Mouse (Mus musculus) kidney, postnatal 25 days (tissue): Measurements from ENCODE around the gene Fmn2.

ENCODE experiments used
- DNase-seq, 2 experiments: peaks; one replicate each; pipeline ENCODE4 v3.0.0; 2021; ENCODE audit warnings: mixed read lengths in 2 of 2

Gene Fmn2

DNA sequence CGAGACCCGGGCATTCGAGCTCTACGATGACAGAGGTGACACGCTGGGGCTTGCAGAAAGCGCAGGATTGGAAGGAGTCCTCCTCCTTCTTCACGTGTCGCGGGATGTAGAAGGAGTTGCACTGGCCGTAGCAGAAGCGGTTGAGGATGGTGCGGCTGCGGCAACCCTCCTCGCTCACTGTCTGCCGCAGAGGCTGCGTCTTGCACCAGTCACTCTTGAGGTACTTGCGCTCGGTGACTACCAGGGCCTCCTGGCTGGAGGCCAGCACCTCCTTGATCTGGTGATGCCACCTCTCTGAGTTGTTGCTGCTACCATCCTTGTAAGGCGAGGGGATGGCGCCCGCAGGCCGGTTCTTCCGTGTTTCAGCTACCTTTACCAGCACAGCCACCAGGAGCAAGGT lies 335.2 kb downstream of the Fmn2 start:
- DNase-seq: peak in 1 of 2 experiments; percentile 33

DNA sequence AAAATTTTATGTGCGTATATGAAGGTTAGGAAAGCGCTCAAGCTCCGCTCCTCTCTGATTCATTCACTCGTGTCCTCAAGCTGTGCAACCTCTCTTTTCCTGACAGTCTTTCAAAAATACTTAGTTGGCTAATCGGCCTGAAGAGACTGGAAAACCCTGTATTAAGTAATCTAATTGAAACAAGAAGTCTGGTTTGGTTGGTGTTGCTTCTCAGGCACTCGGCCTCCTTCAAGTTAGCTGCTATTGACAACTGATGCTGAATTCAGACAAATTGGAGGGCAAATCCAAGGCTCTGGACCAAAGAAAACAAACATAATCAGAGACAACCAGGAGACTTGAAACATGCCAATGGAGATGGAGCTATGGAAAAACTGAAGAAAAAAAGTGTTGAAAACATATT lies 343.2 kb downstream of the Fmn2 start:
- no peak for DNase-seq

DNA sequence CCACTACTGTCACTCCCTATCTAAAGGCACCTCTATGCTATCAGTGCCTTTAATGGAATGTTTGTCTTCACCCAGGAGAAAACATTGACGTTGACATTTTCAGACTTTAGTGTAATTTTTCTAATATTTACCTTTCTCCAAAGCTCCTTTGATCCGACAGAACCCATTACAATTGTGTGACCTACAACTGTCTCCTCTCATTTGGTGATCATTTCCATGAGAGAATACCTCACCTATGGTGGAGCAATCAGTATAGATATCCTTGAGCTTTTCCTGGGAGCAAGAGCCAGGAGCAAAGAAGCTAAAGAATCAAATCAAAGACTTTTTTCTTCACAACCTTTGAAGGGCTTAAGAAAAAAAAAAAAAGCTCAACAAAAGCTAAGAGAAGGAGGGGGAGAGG lies 354.6 kb downstream of the Fmn2 start:
- no peak for DNase-seq

DNA sequence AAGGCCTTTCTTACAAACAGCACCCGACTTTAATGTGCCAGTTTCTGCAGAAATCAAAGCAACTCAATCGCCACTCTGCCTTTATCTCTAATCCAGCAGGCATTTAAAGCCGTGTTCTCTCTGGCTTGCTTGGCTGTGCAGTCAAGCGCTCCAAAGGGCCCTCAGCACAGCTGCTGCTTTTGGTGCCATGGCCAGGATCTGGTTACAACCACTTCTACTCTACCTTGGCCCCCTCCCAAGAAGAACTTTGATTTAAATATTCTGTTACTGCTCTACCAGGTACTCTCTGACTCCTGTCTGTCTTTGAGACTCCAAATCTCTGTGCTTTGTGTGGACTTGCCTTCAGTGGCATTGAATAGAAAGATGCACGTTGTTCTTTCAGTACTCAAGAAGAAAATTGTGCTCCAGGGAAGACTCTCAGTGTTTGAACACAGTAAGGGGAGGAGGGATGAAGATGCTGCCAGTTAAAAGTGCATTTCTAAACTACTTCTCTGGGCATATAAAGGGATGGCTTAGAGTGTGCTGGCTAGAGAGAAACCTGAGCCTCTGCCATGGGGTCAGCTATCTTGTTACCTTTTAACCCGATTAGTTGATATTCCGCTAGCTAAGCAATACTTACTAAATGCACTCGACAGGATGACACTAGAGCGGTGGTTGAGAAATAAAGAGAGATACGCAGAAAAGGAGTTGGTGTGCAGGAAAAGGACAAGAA lies 358.9 kb downstream of the Fmn2 start:
- DNase-seq: peak; percentile 40 to 74
